Mouse (Mus musculus): ENCODE results near the gene Dlgap1.

The Dlgap1 gene

GRCm38 (mm10) chr17:69969021-69969815 is at the start of gene Dlgap1:
Gene Dlgap1, plus strand, starts transcription at chr17:69969073.
- in situ Hi-C loops (cut with MboI): no loop called here

GRCm38 (mm10) chr17:69954936-69955335 is 13.9 kb upstream of the Dlgap1 start:
- in situ Hi-C loops (cut with MboI): no loop called here

- in situ Hi-C loops (cut with MboI): no loop called here
Measured at GRCm38 (mm10) chr17:69969816-69970750, 1.2 kb downstream of the Dlgap1 start.

GRCm38 (mm10) chr17:69973081-69973480 is 4.2 kb downstream of the Dlgap1 start:
- in situ Hi-C loops (cut with MboI): no loop called here

GRCm38 (mm10) chr17:69973991-69974390 is 5.1 kb downstream of the Dlgap1 start:
- in situ Hi-C loops (cut with MboI): no loop called here

GRCm38 (mm10) chr17:69982236-69982923 is 13.5 kb downstream of the Dlgap1 start:
- in situ Hi-C loops (cut with MboI): no loop called here

GRCm38 (mm10) chr17:69996406-69996805 is 27.5 kb downstream of the Dlgap1 start:
- in situ Hi-C loops (cut with MboI): no loop called here

GRCm38 (mm10) chr17:70002026-70002425 is 33.2 kb downstream of the Dlgap1 start:
- in situ Hi-C loops (cut with MboI): no loop called here

GRCm38 (mm10) chr17:70004628-70005027 is 35.8 kb downstream of the Dlgap1 start:
- in situ Hi-C loops (cut with MboI): no loop called here

GRCm38 (mm10) chr17:70007607-70008006 is 38.7 kb downstream of the Dlgap1 start:
- in situ Hi-C loops (cut with MboI): no loop called here

- in situ Hi-C loops (cut with MboI): no loop called here
Measured at GRCm38 (mm10) chr17:70016511-70016910, 47.6 kb downstream of the Dlgap1 start.

- in situ Hi-C loops (cut with MboI): no loop called here
Measured at GRCm38 (mm10) chr17:70020376-70020775, 51.5 kb downstream of the Dlgap1 start.

- in situ Hi-C loops (cut with MboI): no loop called here
Measured at GRCm38 (mm10) chr17:70022618-70023017, 53.7 kb downstream of the Dlgap1 start.

- in situ Hi-C loops (cut with MboI): no loop called here
Measured at GRCm38 (mm10) chr17:70034862-70035261, 66.0 kb downstream of the Dlgap1 start.

- in situ Hi-C loops (cut with MboI): no loop called here
Measured at GRCm38 (mm10) chr17:70040751-70041430, 72.0 kb downstream of the Dlgap1 start.

- in situ Hi-C loops (cut with MboI): no loop called here
Measured at GRCm38 (mm10) chr17:70068281-70068680, 99.4 kb downstream of the Dlgap1 start.

GRCm38 (mm10) chr17:70072066-70072465 is 103.2 kb downstream of the Dlgap1 start:
- in situ Hi-C loops (cut with MboI): no loop called here

GRCm38 (mm10) chr17:70088220-70088619 is 119.3 kb downstream of the Dlgap1 start:
- in situ Hi-C loops (cut with MboI): no loop called here

- in situ Hi-C loops (cut with MboI): no loop called here
Measured at GRCm38 (mm10) chr17:70090737-70091136, 121.9 kb downstream of the Dlgap1 start.

GRCm38 (mm10) chr17:70129151-70129550 is 160.3 kb downstream of the Dlgap1 start:
- in situ Hi-C loops (cut with MboI): no loop called here

GRCm38 (mm10) chr17:70169831-70170230 is 201.0 kb downstream of the Dlgap1 start:
- in situ Hi-C loops (cut with MboI): no loop called here
